In the genomic region with DNA sequence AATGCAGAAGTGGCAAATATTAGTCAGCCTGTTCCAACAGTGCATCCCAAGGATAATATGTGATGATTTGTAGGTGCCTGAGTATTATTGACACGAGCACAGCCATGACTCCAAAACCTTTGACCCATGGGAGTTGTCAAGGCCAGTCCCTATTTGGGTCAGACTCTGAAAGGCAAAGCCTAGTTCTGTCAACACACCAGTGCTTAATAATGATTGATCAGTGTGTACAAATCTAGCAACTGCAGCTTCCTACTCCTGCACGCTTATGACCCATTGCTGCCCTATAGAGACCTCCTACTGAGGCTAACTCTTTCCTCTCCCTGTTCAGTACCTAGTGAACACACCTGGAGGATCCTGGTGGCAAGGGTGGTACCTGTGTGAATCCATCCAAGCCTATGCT, we compare ENCODE assay signal across 25 mouse cellular contexts.
DNase-seq lines count a peak whose midpoint lies in the region; ATAC-seq lines count a peak whose summit lies in the region.
"Had no signal": no experiment of that assay in that cellular context is flagged by ENCODE, and none has a peak within 500 bp of the region (broad histone marks: within the 10 kb centered on the region; RNA-seq: fewer than 3 reads in every experiment).

No protein-coding gene starts in this region.

- H3K27ac ChIP-seq in liver, embryonic 13.5 days: no peak overlapping the region
- peak overlapping the region; percentile 27; the same call in 1 of the 2 replicates for H3K27ac ChIP-seq in liver, embryonic 16.5 days (ENCODE audit: low read length)
- H3K27ac ChIP-seq: gastrocnemius, adult 2 months; heart, embryonic 15.5 days; hindbrain, embryonic 10.5 days; hindbrain, embryonic 13.5 days had no signal

- H3K4me3 ChIP-seq in liver, embryonic 13.5 days (replicated peaks): no peak overlapping the region
- H3K4me3 ChIP-seq in liver, embryonic 16.5 days (ENCODE audit: low read depth, low read length): no peak overlapping the region
- H3K4me3 ChIP-seq: gastrocnemius, adult 2 months; heart, embryonic 12.5 days; heart, embryonic 15.5 days; hindbrain, embryonic 10.5 days; hindbrain, embryonic 13.5 days had no signal

- H3K36me3 ChIP-seq in liver, embryonic 13.5 days: no peaks in the 10 kb centered on the region
- H3K36me3 ChIP-seq in liver, embryonic 16.5 days (ENCODE audit: control insufficient read depth, insufficient read depth): no peaks in the 10 kb centered on the region
- H3K36me3 ChIP-seq: heart, embryonic 12.5 days; heart, embryonic 15.5 days; hindbrain, embryonic 10.5 days; hindbrain, embryonic 13.5 days had no signal

- H3K27me3 ChIP-seq in liver, embryonic 13.5 days: no peaks in the 10 kb centered on the region
- H3K27me3 ChIP-seq in liver, embryonic 16.5 days (ENCODE audit: control insufficient read depth, insufficient read depth, low read depth, low read length): no peaks in the 10 kb centered on the region
- H3K27me3 ChIP-seq: heart, embryonic 12.5 days; heart, embryonic 15.5 days; hindbrain, embryonic 13.5 days had no signal

- peak; percentile 13 for DNase-seq in adrenal gland, adult 2 months
- DNase-seq in adrenal gland, adult (ENCODE audit: inconsistent age in 2 of 2, low spot score in 1 of 2): no peak
- DNase-seq in liver, embryonic 13.5 days: no peak
- no peak for DNase-seq in left cerebral cortex, adult 9 months (ENCODE audit: low spot score in 2 of 2)
- DNase-seq in heart, adult 8-10 months (ENCODE audit: low spot score): no peak
- no peak for DNase-seq in lung, postnatal 4 days
- DNase-seq: adrenal gland, adult 8-10 months; adrenal gland, postnatal 25 days; cerebellum, adult 18-20 months; cerebellum, adult 9-10 months; cerebellum, postnatal 14 days; forebrain, postnatal 0 days; gastrocnemius, adult 2 months; gastrocnemius, postnatal 14 days; heart, adult 11 months; heart, postnatal 10 days; heart, postnatal 36 days had no signal

- no peaks in the 10 kb centered on the region for H3K9me3 ChIP-seq in liver, embryonic 13.5 days (replicated peaks)
- no peaks in the 10 kb centered on the region for H3K9me3 ChIP-seq in liver, embryonic 16.5 days (replicated peaks; ENCODE audit: control insufficient read depth, low read length)
- H3K9me3 ChIP-seq: heart, embryonic 12.5 days; heart, embryonic 15.5 days; hindbrain, embryonic 10.5 days; hindbrain, embryonic 13.5 days had no signal

- H3K4me1 ChIP-seq in liver, embryonic 13.5 days (replicated peaks): no peaks in the 10 kb centered on the region
- no peaks in the 10 kb centered on the region for H3K4me1 ChIP-seq in liver, embryonic 16.5 days (ENCODE audit: control insufficient read depth, low read depth, low read length)
- H3K4me1 ChIP-seq: heart, embryonic 12.5 days; heart, embryonic 15.5 days; hindbrain, embryonic 10.5 days; hindbrain, embryonic 13.5 days had no signal

- WGBS in liver, embryonic 13.5 days (ENCODE audit: insufficient replicate concordance): 61% methylated on average over 2 of the region's 2 CpGs
- 41% methylated on average over 2 of the region's 2 CpGs for WGBS in liver, embryonic 16.5 days (ENCODE audit: insufficient replicate concordance)

- no peak overlapping the region for H3K9ac ChIP-seq in liver, embryonic 13.5 days
- no peak overlapping the region for H3K9ac ChIP-seq in liver, embryonic 16.5 days (ENCODE audit: low read depth, low read length)
- H3K9ac ChIP-seq: forebrain, postnatal 0 days; heart, embryonic 12.5 days; heart, embryonic 15.5 days; hindbrain, embryonic 13.5 days had no signal

- H3K4me2 ChIP-seq in liver, embryonic 13.5 days: no peak overlapping the region
- no peak overlapping the region for H3K4me2 ChIP-seq in liver, embryonic 16.5 days (ENCODE audit: low read depth, low read length)
- H3K4me2 ChIP-seq: heart, embryonic 12.5 days; heart, embryonic 15.5 days; hindbrain, embryonic 13.5 days had no signal

- peak; percentile 84 for ATAC-seq in liver, embryonic 13.5 days (ENCODE audit: low read depth)
- ATAC-seq in liver, embryonic 16.5 days (ENCODE audit: low read depth): peak; percentile 92
- ATAC-seq: activated CD4-positive, CD25-positive, alpha-beta regulatory T cell, adult 4 months; forebrain, embryonic 14.5 days; forebrain, postnatal 0 days; hindbrain, embryonic 16.5 days had no signal
